Mouse (Mus musculus): ENCODE data around the gene Kif21a. TPM values are rescaled to one million over a fixed set of nuclear protein-coding genes. Genes with fewer than 3 reads are reported as not detected.

Gene Kif21a
- total and polyA plus RNA-seq, 3 experiments = not detected

GRCm38 (mm10) chr15:91018161-91018860, 31.4 kb downstream of the Kif21a start:
- no peak overlapping the region for H3K4me3 ChIP-seq (ENCODE audit: control insufficient read depth in 1 of 2, insufficient read depth in 1 of 2, low read depth in 2 of 2, low read length in 2 of 2)
- no peak overlapping the region for H3K27ac ChIP-seq (ENCODE audit: control insufficient read depth, low read depth, low read length)
- H3K27me3 ChIP-seq (ENCODE audit: control insufficient read depth in 1 of 2, insufficient read depth in 2 of 2, low read length in 2 of 2) = no peaks in the 10 kb centered on the region
- no peaks in the 10 kb centered on the region for H3K79me2 ChIP-seq (ENCODE audit: control insufficient read depth, insufficient read depth, low read length, poor library complexity)
- H3K36me3 ChIP-seq (ENCODE audit: control insufficient read depth in 1 of 2, insufficient read depth in 2 of 2, low read length in 2 of 2) = no peaks in the 10 kb centered on the region
- no peak overlapping the region for H3K9ac ChIP-seq (ENCODE audit: control insufficient read depth, low read depth, low read length, poor library complexity, severe bottlenecking)
- no peak for TF ChIP-seq HCFC1 (IDR thresholded peaks at IDR 0.05; ENCODE audit: low read depth, low read length)
- no peak for TF ChIP-seq MEF2A (IDR thresholded peaks at IDR 0.05; ENCODE audit: extremely low read depth, insufficient replicate concordance, low read depth, low read length, poor library complexity, severe bottlenecking)
- no peak for TF ChIP-seq USF1 (IDR thresholded peaks at IDR 0.05; ENCODE audit: low read depth, low read length)
- H3K4me1 ChIP-seq (ENCODE audit: control insufficient read depth in 1 of 2, insufficient read depth in 2 of 2, low read length in 2 of 2) = no peaks in the 10 kb centered on the region
- DNase-seq (ENCODE audit: low read depth, low spot score) = no peak
- H3K9me3 ChIP-seq (replicated peaks; ENCODE audit: insufficient read depth, low read length) = no peaks in the 10 kb centered on the region

GRCm38 (mm10) chr15:91017261-91018160, 32.2 kb downstream of the Kif21a start:
- Histone ChIP-seq H3K79me2 (ENCODE audit: control insufficient read depth, insufficient read depth, low read length, poor library complexity) (no peaks in the 10 kb centered on the region), H3K9ac (ENCODE audit: control insufficient read depth, low read depth, low read length, poor library complexity, severe bottlenecking) (no peak overlapping the region), H3K4me1 (ENCODE audit: control insufficient read depth in 1 of 2, insufficient read depth in 2 of 2, low read length in 2 of 2) (no peaks in the 10 kb centered on the region), H3K27me3 (ENCODE audit: control insufficient read depth in 1 of 2, insufficient read depth in 2 of 2, low read length in 2 of 2) (no peaks in the 10 kb centered on the region), H3K4me3 (ENCODE audit: control insufficient read depth in 1 of 2, insufficient read depth in 1 of 2, low read depth in 2 of 2, low read length in 2 of 2) (no peak overlapping the region), H3K27ac (ENCODE audit: control insufficient read depth, low read depth, low read length) (no peak overlapping the region), H3K9me3 (replicated peaks; ENCODE audit: insufficient read depth, low read length) (no peaks in the 10 kb centered on the region), H3K36me3 (ENCODE audit: control insufficient read depth in 1 of 2, insufficient read depth in 2 of 2, low read length in 2 of 2) (no peaks in the 10 kb centered on the region)
- TF ChIP-seq E2F4 (IDR thresholded peaks at IDR 0.05; ENCODE audit: borderline replicate concordance, low read depth, low read length) = no peak
- no peak for TF ChIP-seq GABPA (IDR thresholded peaks at IDR 0.05; ENCODE audit: low read depth, low read length)
- TF ChIP-seq MAZ (IDR thresholded peaks at IDR 0.05; ENCODE audit: low read depth, low read length) = no peak
- TF ChIP-seq ZC3H11A (IDR thresholded peaks at IDR 0.05; ENCODE audit: low read depth, low read length) = no peak
- no peak for TF ChIP-seq POLR2A (IDR thresholded peaks at IDR 0.05; ENCODE audit: control insufficient read depth in 1 of 2, insufficient read depth in 1 of 2, low read depth in 1 of 2, low read length in 2 of 2, poor library complexity in 1 of 2)
- TF ChIP-seq ZMIZ1 (IDR thresholded peaks at IDR 0.05; ENCODE audit: low read depth, low read length) = no peak
- TF ChIP-seq TCF12 (IDR thresholded peaks at IDR 0.05; ENCODE audit: low read depth, low read length) = no peak
- TF ChIP-seq POLR2AphosphoS5 (IDR thresholded peaks at IDR 0.05; ENCODE audit: borderline replicate concordance, low read depth, low read length) = no peak
- TF ChIP-seq SMC3 (IDR thresholded peaks at IDR 0.05; ENCODE audit: low read depth, low read length) = no peak
- TF ChIP-seq KAT2A (conservative IDR thresholded peaks at IDR 0.05; ENCODE audit: low read depth, low read length) = no peak
- TF ChIP-seq UBTF (IDR thresholded peaks at IDR 0.05; ENCODE audit: borderline replicate concordance, insufficient read depth, low read depth, low read length) = no peak
- no peak for DNase-seq (ENCODE audit: low read depth, low spot score)
